Mouse (Mus musculus) olfactory bulb, adult 2 months (tissue): ENCODE data around the gene Tsen2.

Experiments
- CTCF ChIP-seq: fragments of 200-500 bp; IDR thresholded peaks from 2 replicates; pipeline ENCODE4 v1.5.1; 2012; ENCODE audit warnings: low read depth, mild to moderate bottlenecking, low read length, moderate library complexity; ENCODE audit not compliant: insufficient read depth
- POLR2A ChIP-seq: fragments of 200-500 bp; IDR thresholded peaks from 2 replicates; pipeline ENCODE4 v1.6.1; 2012; ENCODE audit warnings: mild to moderate bottlenecking, low read depth, low read length, moderate library complexity; ENCODE audit not compliant: insufficient read depth

DNA sequence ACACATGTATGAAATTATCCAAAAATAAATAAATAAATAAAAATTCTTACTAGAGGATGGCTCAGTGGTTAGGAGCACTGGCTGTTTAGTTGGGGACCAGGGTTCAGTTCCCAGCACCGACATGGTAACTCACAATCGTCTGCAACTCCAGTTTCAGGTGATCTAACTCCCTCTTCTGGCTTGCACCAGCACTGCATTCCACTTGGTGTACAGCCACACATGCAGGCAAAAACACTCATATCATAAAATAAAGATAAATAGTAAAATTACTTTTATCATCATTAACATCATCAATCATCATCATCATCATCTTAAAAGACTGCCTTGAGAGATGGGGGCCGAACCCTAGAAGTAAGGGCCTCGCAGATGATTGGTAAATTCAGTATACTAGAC, 56.9 kb downstream of the Tsen2 start:
- TF ChIP-seq CTCF (no peak), POLR2A (no peak)
